Mouse (Mus musculus): ENCODE measurements around the gene Alox5. TPM values are rescaled to one million over a fixed set of nuclear protein-coding genes. Genes with fewer than 3 reads are reported as not detected.
A peak's percentile ranks its signal among the peaks of the same experiment; 100 is the strongest.

Alox5 gene
- polyA plus RNA-seq, 1 experiment from 2014 or later = 0.46 TPM

GRCm38 (mm10) chr6:116420271-116420670, 40.7 kb downstream of the Alox5 start:
- WGBS = 79% methylated on average over 10 of the region's 10 CpGs
- TF ChIP-seq CTCF (IDR thresholded peaks at IDR 0.05; ENCODE audit: low read depth) = no peak
- no peak overlapping the region for H3K9ac ChIP-seq (ENCODE audit: low read depth, low read length)

GRCm38 (mm10) chr6:116419699-116420098, 41.3 kb downstream of the Alox5 start:
- Histone ChIP-seq H3K4me3 (replicated peaks; ENCODE audit: low read depth, low read length) (no peak overlapping the region), H3K9me3 (replicated peaks; ENCODE audit: low read length) (no peaks in the 10 kb centered on the region), H3K36me3 (ENCODE audit: insufficient read depth, low read length) (no peaks in the 10 kb centered on the region), H3K4me2 (ENCODE audit: low read length) (no peak overlapping the region), H3K27ac (no peak overlapping the region), H3K4me1 (replicated peaks; ENCODE audit: insufficient read depth, low read length) (no peaks in the 10 kb centered on the region), H3K9ac (ENCODE audit: low read depth, low read length) (no peak overlapping the region), H3K27me3 (ENCODE audit: insufficient read depth, low read length) (no peaks in the 10 kb centered on the region)
- 56% methylated on average over 6 of the region's 6 CpGs for WGBS
- no peak for ATAC-seq (replicated peaks; ENCODE audit: low FRiP score, low read depth)
- no peak for DNase-seq (ENCODE audit: low spot score)
- no peak for TF ChIP-seq CTCF (IDR thresholded peaks at IDR 0.05; ENCODE audit: low read depth)

More at GRCm38 (mm10) chr6:116420271-116420670, 40.7 kb downstream of the Alox5 start:
- Histone ChIP-seq H3K27me3 (ENCODE audit: insufficient read depth, low read length) (no peaks in the 10 kb centered on the region), H3K27ac (no peak overlapping the region), H3K9me3 (replicated peaks; ENCODE audit: low read length) (no peaks in the 10 kb centered on the region), H3K4me1 (replicated peaks; ENCODE audit: insufficient read depth, low read length) (no peaks in the 10 kb centered on the region), H3K36me3 (ENCODE audit: insufficient read depth, low read length) (no peaks in the 10 kb centered on the region), H3K4me2 (ENCODE audit: low read length) (no peak overlapping the region), H3K4me3 (replicated peaks; ENCODE audit: low read depth, low read length) (no peak overlapping the region)
- DNase-seq (ENCODE audit: low spot score) = no peak
- ATAC-seq (replicated peaks; ENCODE audit: low FRiP score, low read depth) = no peak

- H3K4me3 ChIP-seq (replicated peaks; ENCODE audit: low read depth, low read length) = no peak overlapping the region
- no peak for TF ChIP-seq CTCF (IDR thresholded peaks at IDR 0.05; ENCODE audit: low read depth)
- DNase-seq (ENCODE audit: low spot score) (no peak), ATAC-seq (replicated peaks; ENCODE audit: low FRiP score, low read depth) (no peak)
- H3K4me1 ChIP-seq (replicated peaks; ENCODE audit: insufficient read depth, low read length) = no peaks in the 10 kb centered on the region
- WGBS = 92% methylated on average over 1 of the region's 1 CpGs
- no peaks in the 10 kb centered on the region for H3K36me3 ChIP-seq (ENCODE audit: insufficient read depth, low read length)
- no peak overlapping the region for H3K9ac ChIP-seq (ENCODE audit: low read depth, low read length)
- H3K9me3 ChIP-seq (replicated peaks; ENCODE audit: low read length) = no peaks in the 10 kb centered on the region
- H3K27me3 ChIP-seq (ENCODE audit: insufficient read depth, low read length) = no peaks in the 10 kb centered on the region
- H3K27ac ChIP-seq = no peak overlapping the region
- H3K4me2 ChIP-seq (ENCODE audit: low read length) = no peak overlapping the region
These were observed 42.5 kb downstream of the Alox5 start for GRCm38 (mm10) chr6:116418487-116418886.

- WGBS = 63% methylated on average over 6 of the region's 6 CpGs
- H3K27me3 ChIP-seq (ENCODE audit: insufficient read depth, low read length) = no peaks in the 10 kb centered on the region
These were observed 43.3 kb downstream of the Alox5 start for GRCm38 (mm10) chr6:116417518-116418315.

GRCm38 (mm10) chr6:116416000-116416552, 44.9 kb downstream of the Alox5 start:
- DNase-seq (ENCODE audit: low spot score) (no peak), ATAC-seq (replicated peaks; ENCODE audit: low FRiP score, low read depth) (no peak)
- Histone ChIP-seq H3K4me3 (replicated peaks; ENCODE audit: low read depth, low read length) (no peak overlapping the region), H3K27me3 (ENCODE audit: insufficient read depth, low read length) (no peaks in the 10 kb centered on the region), H3K4me2 (ENCODE audit: low read length) (no peak overlapping the region), H3K36me3 (ENCODE audit: insufficient read depth, low read length) (no peaks in the 10 kb centered on the region), H3K27ac (no peak overlapping the region), H3K9me3 (replicated peaks; ENCODE audit: low read length) (no peaks in the 10 kb centered on the region), H3K9ac (ENCODE audit: low read depth, low read length) (no peak overlapping the region), H3K4me1 (replicated peaks; ENCODE audit: insufficient read depth, low read length) (no peaks in the 10 kb centered on the region)
- TF ChIP-seq CTCF (IDR thresholded peaks at IDR 0.05; ENCODE audit: low read depth) = no peak
- WGBS = 82% methylated on average over 6 of the region's 6 CpGs

More at GRCm38 (mm10) chr6:116417518-116418315, 43.3 kb downstream of the Alox5 start:
- DNase-seq (ENCODE audit: low spot score) = peak; percentile 19
- no peak overlapping the region for H3K4me2 ChIP-seq (ENCODE audit: low read length)
- no peaks in the 10 kb centered on the region for H3K9me3 ChIP-seq (replicated peaks; ENCODE audit: low read length)
- H3K4me1 ChIP-seq (replicated peaks; ENCODE audit: insufficient read depth, low read length) = no peaks in the 10 kb centered on the region
- no peak overlapping the region for H3K27ac ChIP-seq
- no peak overlapping the region for H3K9ac ChIP-seq (ENCODE audit: low read depth, low read length)
- ATAC-seq (replicated peaks; ENCODE audit: low FRiP score, low read depth) = no peak
- peak; percentile 64 for TF ChIP-seq CTCF (IDR thresholded peaks at IDR 0.05; ENCODE audit: low read depth)
- no peak overlapping the region for H3K4me3 ChIP-seq (replicated peaks; ENCODE audit: low read depth, low read length)
- H3K36me3 ChIP-seq (ENCODE audit: insufficient read depth, low read length) = no peaks in the 10 kb centered on the region

GRCm38 (mm10) chr6:116415126-116415676, 45.8 kb downstream of the Alox5 start:
- Histone ChIP-seq H3K27ac (no peak overlapping the region), H3K4me2 (ENCODE audit: low read length) (no peak overlapping the region), H3K9me3 (replicated peaks; ENCODE audit: low read length) (no peaks in the 10 kb centered on the region), H3K27me3 (ENCODE audit: insufficient read depth, low read length) (no peaks in the 10 kb centered on the region), H3K9ac (ENCODE audit: low read depth, low read length) (no peak overlapping the region), H3K4me3 (replicated peaks; ENCODE audit: low read depth, low read length) (no peak overlapping the region), H3K4me1 (replicated peaks; ENCODE audit: insufficient read depth, low read length) (no peaks in the 10 kb centered on the region), H3K36me3 (ENCODE audit: insufficient read depth, low read length) (no peaks in the 10 kb centered on the region)
- 66% methylated on average over 12 of the region's 12 CpGs for WGBS
- DNase-seq (ENCODE audit: low spot score) (peak; percentile 7), ATAC-seq (replicated peaks; ENCODE audit: low FRiP score, low read depth) (no peak)
- TF ChIP-seq CTCF (IDR thresholded peaks at IDR 0.05; ENCODE audit: low read depth) = no peak
